Mouse (Mus musculus) hindbrain, postnatal 0 days (tissue): Measurements from ENCODE around the gene Foxp1. TPM values are rescaled to one million over a fixed set of nuclear protein-coding genes. Genes with fewer than 3 reads are reported as not detected.
A peak's percentile ranks its signal among the peaks of the same experiment; 100 is the strongest.

Source experiments
- ATAC-seq: fragments of 200-750 bp; cut with Nextera tagmentation; 2 replicates; pipeline ENCODE4 v1.8.0; 2017; ENCODE audit warnings: mild to moderate bottlenecking, moderate TSS enrichment, moderate library complexity
- DNase-seq: peaks from one replicate; pipeline ENCODE4 v3.0.0-alpha.2; 2015; ENCODE audit warnings: low spot score
- H3K27ac ChIP-seq: fragments of 300-500 bp; sonication (generic); 2 replicates; pipeline ENCODE4 v1.5.1; 2014; ENCODE audit warnings: mild to moderate bottlenecking
- H3K27me3 ChIP-seq: fragments of 300-500 bp; sonication (generic); 2 replicates; pipeline ENCODE4 v1.6.1; 2014; ENCODE audit warnings: low read length, mixed read lengths; ENCODE audit not compliant: insufficient read depth
- H3K36me3 ChIP-seq: fragments of 300-500 bp; sonication (generic); 2 replicates; pipeline ENCODE4 v1.6.1; 2014; ENCODE audit warnings: low read length, mixed read lengths; ENCODE audit not compliant: insufficient read depth
- H3K4me1 ChIP-seq: fragments of 300-500 bp; sonication (generic); 2 replicates; pipeline ENCODE4 v1.6.1; 2014; ENCODE audit warnings: antibody characterized with exemption, low read length, mixed read lengths; ENCODE audit not compliant: insufficient read depth
- H3K4me2 ChIP-seq: fragments of 300-500 bp; sonication (generic); 2 replicates; pipeline ENCODE4 v1.6.1; 2014; ENCODE audit warnings: low read depth, mild to moderate bottlenecking, low read length, moderate library complexity, mixed read lengths
- H3K4me3 ChIP-seq: fragments of 300-500 bp; sonication (generic); 2 replicates; pipeline ENCODE4 v1.5.1; 2014; ENCODE audit warnings: low read length
- H3K9ac ChIP-seq: fragments of 300-500 bp; sonication (generic); replicated peaks from 2 replicates; pipeline ENCODE4 v1.6.1; 2014; ENCODE audit warnings: mild to moderate bottlenecking, low read length, moderate library complexity, mixed read lengths
- H3K9me3 ChIP-seq: fragments of 300-500 bp; sonication (generic); 2 replicates; pipeline ENCODE4 v1.6.1; 2016; ENCODE audit warnings: low read length, mixed read lengths
- CTCF ChIP-seq: IDR thresholded peaks from 2 replicates; pipeline ENCODE4 v1.5.1; 2016; ENCODE audit warnings: antibody characterized with exemption, control low read depth, low read depth
- WGBS: fragments of 180-500 bp; shearing (Covaris S2); extraction: QIAGEN DNeasy Blood & Tissue Kit; methylation state at CpG from one replicate; pipeline ENCODE4 v1.1.7; 2014; 5-methylcytosine and 5-hydroxymethylcytosine counted together
- polyA plus RNA-seq: library from polyadenylated mRNA; unstranded; fragments of >200 nt; fragmentation: Nextera tagmentation; extraction: Ambion mirVana; gene quantifications from 2 replicates; pipeline ENCODE4 v1.2.1, GENCODE M21; 2015
- total RNA-seq: library from RNA; depleted of rRNA; stranded (reverse); fragments of >200 nt; gene quantifications from 2 replicates; pipeline ENCODE4 v1.2.3, GENCODE M21; 2014

Gene Foxp1
- total and polyA plus RNA-seq, 2 experiments from 2014 or later = 53.6 to 54.8 TPM

GRCm38 (mm10) chr6:99446801-99447415 lies 75.6 kb downstream of the Foxp1 start:
- WGBS = 88% methylated on average over 12 of the region's 12 CpGs
- H3K27me3 ChIP-seq = no peaks in the 10 kb centered on the region
- no peak for DNase-seq

GRCm38 (mm10) chr6:99443460-99443859 lies 79.1 kb downstream of the Foxp1 start:
- no peak overlapping the region for H3K4me3 ChIP-seq
- H3K4me1 ChIP-seq = peaks cover 20% of the 10 kb centered on the region
- H3K27ac ChIP-seq = no peak overlapping the region
- H3K9me3 ChIP-seq = no peaks in the 10 kb centered on the region
- no peak for TF ChIP-seq CTCF
- ATAC-seq (no peak), DNase-seq (no peak)
- H3K27me3 ChIP-seq = no peaks in the 10 kb centered on the region
- H3K9ac ChIP-seq = no peak overlapping the region
- H3K4me2 ChIP-seq = no peak overlapping the region
- H3K36me3 ChIP-seq = no peaks in the 10 kb centered on the region
- 68% methylated on average over 5 of the region's 5 CpGs for WGBS

More at GRCm38 (mm10) chr6:99446801-99447415, 75.6 kb downstream of the Foxp1 start:
- H3K27ac ChIP-seq = no peak overlapping the region
- H3K9me3 ChIP-seq = no peaks in the 10 kb centered on the region
- H3K9ac ChIP-seq = no peak overlapping the region
- TF ChIP-seq CTCF = no peak
- ATAC-seq = no peak
- no peak overlapping the region for H3K4me2 ChIP-seq
- no peak overlapping the region for H3K4me3 ChIP-seq
- H3K4me1 ChIP-seq = no peaks in the 10 kb centered on the region
- H3K36me3 ChIP-seq = no peaks in the 10 kb centered on the region

DNA sequence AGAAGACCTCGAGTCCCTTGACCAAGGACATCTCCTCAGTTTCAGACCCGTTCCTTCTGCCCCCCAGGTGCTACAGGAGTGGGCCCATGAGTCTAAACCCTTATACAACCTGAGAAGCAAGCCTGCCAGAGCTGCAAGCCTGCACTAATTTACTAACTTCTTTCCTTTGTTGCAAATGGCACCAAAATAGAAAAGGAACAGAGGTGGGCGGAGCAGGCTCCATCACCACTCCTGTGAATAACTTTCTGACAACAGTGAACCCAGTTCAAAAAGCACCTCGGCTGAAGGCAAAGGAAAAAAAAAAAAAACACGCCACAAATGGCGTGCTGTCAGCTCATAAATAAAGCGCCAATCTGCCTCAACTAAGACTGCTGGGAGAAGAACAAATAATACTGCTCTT lies 81.4 kb downstream of the Foxp1 start:
- DNase-seq = no peak
- ATAC-seq = no peak
- 69% methylated on average over 7 of the region's 7 CpGs for WGBS
- Histone ChIP-seq H3K4me3 (no peak overlapping the region), H3K27ac (no peak overlapping the region), H3K4me1 (peaks cover 20% of the 10 kb centered on the region), H3K36me3 (no peaks in the 10 kb centered on the region), H3K27me3 (no peaks in the 10 kb centered on the region), H3K4me2 (no peak overlapping the region), H3K9me3 (no peaks in the 10 kb centered on the region), H3K9ac (no peak overlapping the region)
- no peak for TF ChIP-seq CTCF

DNA sequence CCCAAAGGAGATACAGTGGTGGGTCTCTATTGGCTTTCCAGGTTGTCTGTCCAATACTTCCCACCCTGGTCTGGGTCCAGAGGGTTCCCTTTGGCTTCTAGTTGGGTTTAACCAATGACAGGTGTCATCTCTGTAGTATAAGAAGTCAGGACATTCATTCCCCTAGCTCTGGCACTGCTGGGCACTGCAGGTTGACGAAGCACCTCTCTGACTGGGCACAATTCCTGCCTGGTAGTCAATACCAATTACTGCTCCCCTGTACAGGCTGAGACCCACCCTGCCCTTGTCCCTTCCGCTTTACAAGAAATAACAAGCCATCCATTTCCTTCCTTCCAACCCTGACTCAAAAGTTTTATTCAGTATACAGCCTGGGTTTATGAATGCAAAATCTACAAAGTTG lies 81.9 kb downstream of the Foxp1 start:
- Histone ChIP-seq H3K9ac (no peak overlapping the region), H3K4me2 (no peak overlapping the region), H3K4me3 (no peak overlapping the region), H3K27me3 (no peaks in the 10 kb centered on the region), H3K4me1 (peaks cover 20% of the 10 kb centered on the region), H3K36me3 (no peaks in the 10 kb centered on the region), H3K9me3 (no peaks in the 10 kb centered on the region), H3K27ac (peak overlapping the region; percentile 59; the same call in 1 of the 2 replicates)
- no peak for TF ChIP-seq CTCF
- DNase-seq (no peak), ATAC-seq (no peak)
- 90% methylated on average over 2 of the region's 2 CpGs for WGBS

GRCm38 (mm10) chr6:99439878-99440361 lies 82.6 kb downstream of the Foxp1 start:
- H3K9me3 ChIP-seq = no peaks in the 10 kb centered on the region
- WGBS = 5% methylated on average over 9 of the region's 9 CpGs
- H3K4me3 ChIP-seq = no peak overlapping the region
- no peak for TF ChIP-seq CTCF
- peak overlapping the region; percentile 59 for H3K27ac ChIP-seq
- DNase-seq = peak; percentile 42
- H3K27me3 ChIP-seq = no peaks in the 10 kb centered on the region
- ATAC-seq = peak; percentile 74
- no peaks in the 10 kb centered on the region for H3K36me3 ChIP-seq
- peaks cover 20% of the 10 kb centered on the region for H3K4me1 ChIP-seq
- 0 out of 2 replicates have a peak overlapping the region, but pooled peaks have one; percentile 14 for H3K9ac ChIP-seq
- peak overlapping the region; percentile 17; the same call in 1 of the 2 replicates for H3K4me2 ChIP-seq

- no peaks in the 10 kb centered on the region for H3K27me3 ChIP-seq
- peak overlapping the region; percentile 59 for H3K27ac ChIP-seq
- no peak for TF ChIP-seq CTCF
- peak overlapping the region; percentile 17; the same call in 1 of the 2 replicates for H3K4me2 ChIP-seq
- no peaks in the 10 kb centered on the region for H3K36me3 ChIP-seq
- no peak overlapping the region for H3K4me3 ChIP-seq
- peaks cover 20% of the 10 kb centered on the region for H3K4me1 ChIP-seq
- no peaks in the 10 kb centered on the region for H3K9me3 ChIP-seq
- 14% methylated on average over 9 of the region's 9 CpGs for WGBS
- no peak for ATAC-seq
- peak; percentile 39 for DNase-seq
- 0 out of 2 replicates have a peak overlapping the region, but pooled peaks have one; percentile 14 for H3K9ac ChIP-seq
Measured at GRCm38 (mm10) chr6:99439214-99439877, 83.2 kb downstream of the Foxp1 start.

- Histone ChIP-seq H3K4me3 (no peak overlapping the region), H3K4me1 (peaks cover 20% of the 10 kb centered on the region), H3K9ac (no peak overlapping the region), H3K27ac (no peak overlapping the region), H3K4me2 (no peak overlapping the region), H3K9me3 (no peaks in the 10 kb centered on the region), H3K36me3 (no peaks in the 10 kb centered on the region), H3K27me3 (no peaks in the 10 kb centered on the region)
- no peak for TF ChIP-seq CTCF
- ATAC-seq (no peak), DNase-seq (no peak)
- WGBS = 82% methylated on average over 6 of the region's 6 CpGs
Measured at GRCm38 (mm10) chr6:99436371-99436770, 86.2 kb downstream of the Foxp1 start.
